Mouse (Mus musculus) CH12.LX (cell line): ENCODE measurements around the gene Vdr. TPM values are rescaled to one million over a fixed set of nuclear protein-coding genes. Genes with fewer than 3 reads are reported as not detected.

Source experiments
- DNase-seq: peaks from one replicate; pipeline ENCODE4 v3.0.0-alpha.2; 2013; ENCODE audit errors: extremely low read depth
- H3K27ac ChIP-seq: 2 replicates; pipeline ENCODE4 v1.5.1; 2012; ENCODE audit warnings: low read depth, mild to moderate bottlenecking, control low read depth, moderate library complexity; ENCODE audit not compliant: insufficient read depth
- H3K27me3 ChIP-seq: replicated peaks from 2 replicates; pipeline ENCODE3; 2012; ENCODE audit warnings: inconsistent platforms
- H3K36me3 ChIP-seq, 2 experiments: replicated peaks in 1 of 2; 2 replicates each; pipeline versions ENCODE3 to v1.6.1; 2012; ENCODE audit warnings: inconsistent platforms in 1 of 2, low read length in 1 of 2, mild to moderate bottlenecking in 1 of 2, mixed read lengths in 1 of 2, moderate library complexity in 1 of 2; ENCODE audit not compliant: control insufficient read depth in 1 of 2, insufficient read depth in 1 of 2
- H3K4me1 ChIP-seq, 2 experiments: 2 replicates each; pipeline ENCODE4 v1.6.1; 2012; ENCODE audit warnings: inconsistent platforms in 1 of 2, moderate library complexity in 1 of 2; ENCODE audit not compliant: insufficient read depth in 2 of 2, control insufficient read depth in 1 of 2
- H3K4me2 ChIP-seq: 2 replicates; pipeline ENCODE4 v1.6.1; 2012; ENCODE audit warnings: low read depth, mild to moderate bottlenecking, control low read depth; ENCODE audit not compliant: poor library complexity, insufficient read depth, severe bottlenecking
- H3K4me3 ChIP-seq, 3 experiments: fragments of 150-350 bp in 1 of 3; sonication (generic) in 1 of 3; replicated peaks in 1 of 3; 2 replicates each; pipeline versions ENCODE3 to v1.5.1; 2011 to 2012; ENCODE audit warnings: low read depth in 2 of 3, low read length in 2 of 3, mild to moderate bottlenecking in 2 of 3, moderate library complexity in 2 of 3, control low read depth in 1 of 3, improper control_type of control experiment in 1 of 3, inconsistent platforms in 1 of 3, mixed read lengths in 1 of 3; ENCODE audit not compliant: poor library complexity in 1 of 3
- H3K79me2 ChIP-seq: replicated peaks from 2 replicates; pipeline ENCODE4 v1.6.1; 2012; ENCODE audit warnings: mild to moderate bottlenecking, moderate library complexity; ENCODE audit not compliant: control insufficient read depth, poor library complexity, insufficient read depth, severe bottlenecking; ENCODE audit errors: extremely low read depth
- H3K9ac ChIP-seq: 2 replicates; pipeline ENCODE4 v1.6.1; 2012; ENCODE audit warnings: low read depth, mild to moderate bottlenecking, control low read depth, moderate library complexity; ENCODE audit not compliant: insufficient read depth
- H3K9me3 ChIP-seq: replicated peaks from 2 replicates; pipeline ENCODE3; 2012; ENCODE audit warnings: low read length, inconsistent platforms, mixed read lengths
- BHLHE40 ChIP-seq: IDR thresholded peaks from 2 replicates; pipeline ENCODE4 v1.6.1; 2011; ENCODE audit warnings: mild to moderate bottlenecking, low read depth, low read length, improper control_type of control experiment
- CHD2 ChIP-seq: IDR thresholded peaks from 2 replicates; pipeline ENCODE4 v1.6.1; 2011; ENCODE audit warnings: low read length, improper control_type of control experiment
- CTCF ChIP-seq, 2 experiments: IDR thresholded peaks in 1 of 2; conservative IDR thresholded peaks in 1 of 2; 2 replicates each; pipeline ENCODE4 v1.5.1; 2011 to 2012; ENCODE audit warnings: low read depth in 2 of 2, low read length in 2 of 2, improper control_type of control experiment in 1 of 2, inconsistent platforms in 1 of 2, mild to moderate bottlenecking in 1 of 2, moderate library complexity in 1 of 2
- ELF1 ChIP-seq: IDR thresholded peaks from 2 replicates; pipeline ENCODE4 v1.6.1; 2014; ENCODE audit warnings: low read depth, mild to moderate bottlenecking, inconsistent platforms, low read length, improper control_type of control experiment
- GABPA ChIP-seq: IDR thresholded peaks from 2 replicates; pipeline ENCODE4 v1.6.1; 2012; ENCODE audit warnings: low read depth, low read length, improper control_type of control experiment, inconsistent platforms; ENCODE audit not compliant: insufficient replicate concordance
- HCFC1 ChIP-seq: IDR thresholded peaks from 2 replicates; pipeline ENCODE4 v1.6.1; 2012; ENCODE audit warnings: low read depth, mild to moderate bottlenecking, inconsistent platforms, low read length, improper control_type of control experiment
- JUND ChIP-seq: conservative IDR thresholded peaks from 2 replicates; pipeline ENCODE4 v1.6.1; 2011; ENCODE audit warnings: low read depth, low read length, improper control_type of control experiment
- MAZ ChIP-seq: IDR thresholded peaks from 2 replicates; pipeline ENCODE4 v1.6.1; 2012; ENCODE audit warnings: low read depth, mild to moderate bottlenecking, inconsistent platforms, low read length, improper control_type of control experiment, moderate library complexity
- NRF1 ChIP-seq: IDR thresholded peaks from 2 replicates; pipeline ENCODE4 v1.6.1; 2014; ENCODE audit warnings: low read depth, mild to moderate bottlenecking, inconsistent platforms, low read length, improper control_type of control experiment, moderate library complexity
- PAX5 ChIP-seq: IDR thresholded peaks from 2 replicates; pipeline ENCODE4 v1.6.1; 2012; ENCODE audit warnings: low read length, inconsistent platforms, mixed read lengths
- POLR2AphosphoS2 ChIP-seq: IDR thresholded peaks from 2 replicates; pipeline ENCODE4 v1.6.1; 2011; ENCODE audit warnings: low read depth, low read length, improper control_type of control experiment
- SIN3A ChIP-seq: IDR thresholded peaks from 2 replicates; pipeline ENCODE4 v1.6.1; 2012; ENCODE audit warnings: low read length, improper control_type of control experiment, inconsistent platforms
- TBP ChIP-seq: conservative IDR thresholded peaks from 2 replicates; pipeline ENCODE4 v1.6.1; 2011; ENCODE audit warnings: low read depth, low read length, improper control_type of control experiment
- TCF12 ChIP-seq: IDR thresholded peaks from 2 replicates; pipeline ENCODE4 v1.6.1; 2014; ENCODE audit warnings: low read depth, mild to moderate bottlenecking, inconsistent platforms, low read length, improper control_type of control experiment
- USF2 ChIP-seq: conservative IDR thresholded peaks from 2 replicates; pipeline ENCODE4 v1.6.1; 2011; ENCODE audit warnings: low read depth, low read length, improper control_type of control experiment
- ZKSCAN1 ChIP-seq: IDR thresholded peaks from 2 replicates; pipeline ENCODE4 v1.6.1; 2012; ENCODE audit warnings: low read depth, inconsistent platforms, low read length, improper control_type of control experiment, borderline replicate concordance
- dilution Hi-C: fragments of 300-500 bp; cut with MboI; formaldehyde crosslinking; loops from 2 replicates; pipeline ENCODE4 v1.14.3; 2020; ENCODE audit warnings: low sequenced_read_pairs; ENCODE audit not compliant: extremely low pct_unique_long_range_greater_than_20kb, extremely low pct_ligation_motif_present
- in situ Hi-C: fragments of 300-500 bp; cut with MboI; formaldehyde crosslinking; loops from 3 replicates; pipeline ENCODE4 v1.14.3; 2019; ENCODE audit warnings: low sequenced_read_pairs, low pct_ligation_motif_present, low pct_unique_long_range_greater_than_20kb, mixed read lengths
- polyA plus RNA-seq: library from polyadenylated mRNA; unstranded; fragments of >175 nt; gene quantifications from 2 replicates; pipeline ENCODE4 v1.2.1, GENCODE M21; 2012; ENCODE audit warnings: low read depth; ENCODE audit not compliant: insufficient read length
- total RNA-seq, 2 experiments: library from RNA; depleted of rRNA; stranded (reverse); fragments of 300-350 nt in 1 of 2; fragments of >200 nt in 1 of 2; gene quantifications; 2 replicates each; pipeline ENCODE4 v1.2.3; 2012 to 2014

Gene Vdr
- total and polyA plus RNA-seq, 3 experiments = 0.52 to 1.7 (median 0.68) TPM

DNA sequence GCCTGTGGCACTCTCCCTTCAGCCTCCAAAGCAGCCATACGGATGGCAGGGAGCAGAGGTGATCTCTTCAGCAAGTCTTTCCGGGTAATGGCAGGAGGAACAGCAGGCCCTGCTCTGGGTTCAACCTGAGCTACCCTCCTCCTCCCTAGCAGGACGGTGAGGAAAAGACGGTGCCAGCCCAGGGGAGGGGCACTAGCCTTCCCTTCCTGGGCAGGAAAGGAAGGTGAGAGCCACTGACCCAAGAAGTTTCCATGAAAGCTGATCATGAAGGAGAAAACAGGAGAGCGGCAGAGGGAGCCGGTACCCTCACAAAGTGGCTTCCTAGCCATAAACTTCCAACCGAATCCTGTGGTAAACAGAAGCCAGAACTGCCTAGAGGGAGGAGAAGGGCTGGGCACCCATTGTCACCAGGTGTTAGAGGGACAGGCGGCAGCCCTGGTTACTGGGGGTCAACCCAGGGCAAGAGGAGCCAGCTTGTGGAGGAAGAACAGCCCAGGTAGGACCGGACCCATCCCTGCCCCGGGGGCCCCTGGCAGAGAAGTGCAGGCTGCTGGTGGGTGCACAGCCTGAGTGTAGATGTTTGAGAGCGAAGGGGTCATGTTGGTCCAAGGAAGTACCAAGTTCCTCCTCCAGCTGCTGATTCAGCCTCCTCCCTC is 34.6 kb upstream of the Vdr start:
- H3K4me2 ChIP-seq = no peak overlapping the region
- no peaks in the 10 kb centered on the region for H3K79me2 ChIP-seq
- DNase-seq = no peak
- in situ Hi-C loops (loop anchor here (5.0 to 10.0 kb wide), 3 partner anchors 53 to 230 kb away; no protein-coding TSS in a partner anchor), dilution Hi-C loops (no loop called here)
- no peaks in the 10 kb centered on the region for H3K36me3 ChIP-seq
- peaks cover 9% of the 10 kb centered on the region for H3K27me3 ChIP-seq
- no peak overlapping the region for H3K9ac ChIP-seq
- no peaks in the 10 kb centered on the region for H3K9me3 ChIP-seq
- no peak overlapping the region for H3K27ac ChIP-seq
- H3K4me3 ChIP-seq = no peak overlapping the region
- H3K4me1 ChIP-seq = peaks cover 2 to 16% of the 10 kb centered on the region in 2 experiments; a peak in 3 of 4 replicates
- TF ChIP-seq TCF12 (no peak), NRF1 (no peak), POLR2AphosphoS2 (no peak)

DNA sequence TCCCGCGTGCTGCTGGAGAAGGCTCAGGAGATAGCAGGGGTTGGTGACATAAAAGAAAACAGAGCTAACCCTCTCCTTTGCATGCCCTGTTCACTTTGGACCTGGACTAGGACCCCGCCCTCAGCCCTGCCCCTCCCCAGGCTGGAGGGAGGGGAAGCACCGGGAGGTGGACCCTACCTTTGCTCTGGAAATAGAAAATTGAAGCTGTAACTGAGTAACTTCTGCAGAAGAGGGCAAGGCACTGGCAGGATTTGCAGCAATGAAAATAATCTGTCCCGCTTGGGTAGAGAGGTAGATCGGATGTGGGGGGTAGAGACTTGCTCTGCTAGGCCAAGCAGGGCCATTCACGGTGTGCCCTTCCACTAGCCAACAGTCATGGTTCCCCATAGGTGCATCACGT is 32.9 kb upstream of the Vdr start:
- H3K36me3 ChIP-seq = no peaks in the 10 kb centered on the region
- peaks cover 2 to 8% of the 10 kb centered on the region in 2 experiments; a peak in 3 of 4 replicates for H3K4me1 ChIP-seq
- H3K9ac ChIP-seq = no peak overlapping the region
- dilution Hi-C loops = no loop called here
- TF ChIP-seq TCF12 (no peak), USF2 (no peak), SIN3A (no peak), CHD2 (no peak), GABPA (no peak), PAX5 (no peak), BHLHE40 (no peak), ZKSCAN1 (no peak)
- DNase-seq = no peak
- in situ Hi-C loops = loop anchor here (5.0 to 10.0 kb wide), 3 partner anchors 51 to 229 kb away; no protein-coding TSS in a partner anchor
- no peak overlapping the region for H3K4me3 ChIP-seq
- no peak overlapping the region for H3K4me2 ChIP-seq
- no peak overlapping the region for H3K27ac ChIP-seq
- no peaks in the 10 kb centered on the region for H3K9me3 ChIP-seq
- H3K79me2 ChIP-seq = no peaks in the 10 kb centered on the region
- H3K27me3 ChIP-seq = peaks cover 2% of the 10 kb centered on the region

DNA sequence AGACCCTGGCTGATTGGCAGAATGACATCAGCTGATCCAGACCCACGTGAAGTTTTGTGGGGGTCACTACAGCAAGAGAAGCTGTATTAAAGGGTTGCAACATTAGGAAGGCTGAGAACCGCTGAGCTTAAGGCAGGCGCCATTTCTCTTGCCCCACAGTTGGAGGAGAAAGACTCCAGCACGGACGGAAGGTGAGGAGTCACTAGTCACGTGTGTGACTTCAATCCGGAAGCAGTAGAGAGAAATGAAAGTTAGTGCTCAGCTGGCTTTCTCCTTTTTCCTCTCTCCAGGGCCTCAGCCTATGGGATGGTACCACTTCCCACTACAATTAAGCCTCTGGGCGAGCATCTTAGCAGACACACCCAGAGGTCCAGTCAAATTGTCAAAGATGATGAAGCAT is 32.1 kb upstream of the Vdr start:
- no peak for DNase-seq
- dilution Hi-C loops (no loop called here), in situ Hi-C loops (loop anchor here (5.0 to 10.0 kb wide), 3 partner anchors 50 to 228 kb away; no protein-coding TSS in a partner anchor)
- Histone ChIP-seq H3K4me1 (peaks cover 2 to 8% of the 10 kb centered on the region in 2 experiments; a peak in 3 of 4 replicates), H3K4me3 (no peak overlapping the region), H3K27ac (no peak overlapping the region), H3K79me2 (no peaks in the 10 kb centered on the region), H3K9ac (no peak overlapping the region), H3K27me3 (peaks cover 3% of the 10 kb centered on the region), H3K9me3 (no peaks in the 10 kb centered on the region), H3K4me2 (no peak overlapping the region), H3K36me3 (no peaks in the 10 kb centered on the region)
- no peak for TF ChIP-seq POLR2AphosphoS2
- TF ChIP-seq TBP = no peak
- no peak for TF ChIP-seq JUND
- peak; percentile 61 for TF ChIP-seq BHLHE40
- no peak for TF ChIP-seq ELF1
- no peak for TF ChIP-seq HCFC1
- TF ChIP-seq CTCF (conservative IDR thresholded peaks at IDR 0.05 in 1 of 2, IDR thresholded peaks at IDR 0.05 in 1 of 2; ENCODE audit: low read depth in 2 of 2, low read length in 2 of 2) = no peak
- no peak for TF ChIP-seq MAZ
- no peak for TF ChIP-seq ZKSCAN1
